Mouse (Mus musculus) liver, adult 2 months (tissue): ENCODE results near the gene Tmpo. TPM values are rescaled to one million over a fixed set of nuclear protein-coding genes. Genes with fewer than 3 reads are reported as not detected.

ENCODE experiments used
- DNase-seq: peaks from one replicate; pipeline ENCODE4 v3.0.0-alpha.2; 2011; ENCODE audit warnings: low read depth, low spot score; ENCODE audit errors: extremely low read depth
- H3K27ac ChIP-seq: fragments of 200-500 bp; replicated peaks from 2 replicates; pipeline ENCODE4 v1.5.1; 2012; ENCODE audit warnings: low read depth, mild to moderate bottlenecking, control low read depth, inconsistent platforms, low read length; ENCODE audit not compliant: insufficient read depth
- H3K27me3 ChIP-seq: fragments of 200-500 bp; 2 replicates; pipeline ENCODE4 v1.6.1; 2012; ENCODE audit warnings: mild to moderate bottlenecking, moderate library complexity, low read length, inconsistent platforms; ENCODE audit not compliant: control insufficient read depth, insufficient read depth
- H3K36me3 ChIP-seq: fragments of 200-500 bp; 2 replicates; pipeline ENCODE4 v1.6.1; 2012; ENCODE audit warnings: low read length, inconsistent platforms; ENCODE audit not compliant: control insufficient read depth, insufficient read depth
- H3K4me1 ChIP-seq: fragments of 200-500 bp; 2 replicates; pipeline ENCODE4 v1.6.1; 2011; ENCODE audit warnings: low read length; ENCODE audit not compliant: control insufficient read depth, insufficient read depth
- H3K4me3 ChIP-seq: fragments of 200-500 bp; 2 replicates; pipeline ENCODE4 v1.5.1; 2011; ENCODE audit warnings: low read depth, mild to moderate bottlenecking, control low read depth, low read length, moderate library complexity; ENCODE audit not compliant: insufficient read depth
- H3K79me2 ChIP-seq: fragments of 200-500 bp; 2 replicates; pipeline ENCODE4 v1.6.1; 2012; ENCODE audit warnings: inconsistent platforms, mild to moderate bottlenecking, low read length, moderate library complexity; ENCODE audit not compliant: control insufficient read depth, insufficient read depth
- H3K9ac ChIP-seq: fragments of 200-500 bp; 2 replicates; pipeline ENCODE4 v1.6.1; 2012; ENCODE audit warnings: low read depth, mild to moderate bottlenecking, control low read depth, inconsistent platforms, low read length
- CTCF ChIP-seq: fragments of 200-500 bp; IDR thresholded peaks from 2 replicates; pipeline ENCODE4 v1.5.1; 2011; ENCODE audit warnings: low read depth, low read length, control low read depth
- POLR2A ChIP-seq: fragments of 200-500 bp; IDR thresholded peaks from 2 replicates; pipeline ENCODE4 v1.6.1; 2011; ENCODE audit warnings: low read length, control low read depth; ENCODE audit not compliant: insufficient read depth; ENCODE audit errors: extremely low read depth
- WGBS: fragments of 180-500 bp; shearing (Covaris S2); methylation state at CpG from one replicate; pipeline ENCODE4 v1.1.7; 2018; 5-methylcytosine and 5-hydroxymethylcytosine counted together
- polyA plus RNA-seq: library from polyadenylated mRNA; depleted of rRNA; stranded (reverse); fragments of >200 nt; gene quantifications from 2 replicates; pipeline ENCODE4 v1.2.3, GENCODE M21; 2012
- total RNA-seq: library from RNA; depleted of rRNA; stranded (reverse); fragments of >200 nt; gene quantifications from 2 replicates; pipeline ENCODE4 v1.2.3, GENCODE M21; 2014

The Tmpo gene
- total and polyA plus RNA-seq, 2 experiments, result 12.1 to 43.3 TPM

- no peak overlapping the region for H3K9ac ChIP-seq
- H3K79me2 ChIP-seq, result peaks cover 12% of the 10 kb centered on the region
- H3K4me1 ChIP-seq, result no peaks in the 10 kb centered on the region; the same call in 1 of the 2 replicates
- H3K27ac ChIP-seq, result no peak overlapping the region
- H3K36me3 ChIP-seq, result peaks cover 56% of the 10 kb centered on the region
- DNase-seq, result no peak
- H3K4me3 ChIP-seq, result no peak overlapping the region
- H3K27me3 ChIP-seq, result no peaks in the 10 kb centered on the region
- 88% methylated on average over 15 of the region's 15 CpGs for WGBS
- no peak for TF ChIP-seq POLR2A
- no peak for TF ChIP-seq CTCF
Measured at GRCm38 (mm10) chr10:91162511-91163163, 18.5 kb downstream of the Tmpo start.

DNA sequence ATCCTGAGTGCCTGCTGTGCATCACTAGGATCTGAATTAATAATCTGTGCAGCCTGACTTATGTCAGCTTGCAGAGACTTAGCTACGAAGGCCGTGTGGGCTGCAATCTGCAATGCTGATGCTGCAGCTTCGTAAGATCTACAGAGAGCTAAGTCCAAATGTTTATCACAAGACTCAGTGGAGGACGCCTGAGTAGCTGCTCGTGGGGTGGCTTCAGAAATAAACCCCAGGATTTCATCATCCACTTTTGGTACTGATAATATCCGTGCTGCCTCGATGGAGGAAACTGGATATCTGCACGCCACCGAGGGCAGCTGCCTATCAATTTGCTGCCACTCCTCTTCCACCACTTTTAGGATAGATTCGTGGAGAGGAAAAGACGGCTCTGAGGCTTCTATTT, 19.0 kb downstream of the Tmpo start:
- Histone ChIP-seq H3K36me3 (peaks cover 57% of the 10 kb centered on the region), H3K9ac (no peak overlapping the region), H3K27ac (no peak overlapping the region), H3K4me3 (no peak overlapping the region), H3K27me3 (no peaks in the 10 kb centered on the region), H3K79me2 (peaks cover 11% of the 10 kb centered on the region), H3K4me1 (no peaks in the 10 kb centered on the region; the same call in 1 of the 2 replicates)
- no peak for DNase-seq
- no peak for TF ChIP-seq POLR2A
- no peak for TF ChIP-seq CTCF
- 74% methylated on average over 11 of the region's 11 CpGs for WGBS

DNA sequence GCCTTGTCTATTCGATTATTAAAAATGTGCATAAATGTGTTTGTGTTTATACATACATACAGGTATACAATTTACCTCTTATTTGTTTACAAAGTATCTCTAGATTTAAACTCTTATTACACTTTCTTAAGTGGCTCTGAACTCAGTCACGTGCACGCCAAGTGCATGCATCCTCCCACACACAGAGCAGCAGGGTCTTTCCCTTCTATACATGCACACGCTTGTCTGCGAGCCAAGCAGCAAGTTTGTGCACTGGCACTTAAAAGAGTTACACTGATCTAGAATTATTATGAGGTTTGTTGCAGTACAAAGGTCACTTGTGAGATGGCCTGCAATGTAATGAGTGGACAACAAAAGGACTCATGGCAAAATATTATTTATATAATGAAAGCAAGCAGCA, 20.1 kb downstream of the Tmpo start:
- no peak for DNase-seq
- no peaks in the 10 kb centered on the region for H3K4me1 ChIP-seq
- 95% methylated on average over 5 of the region's 5 CpGs for WGBS
- H3K79me2 ChIP-seq, result peaks cover 6% of the 10 kb centered on the region
- TF ChIP-seq POLR2A (no peak), CTCF (no peak)
- H3K27ac ChIP-seq, result no peak overlapping the region
- no peak overlapping the region for H3K4me3 ChIP-seq
- H3K9ac ChIP-seq, result no peak overlapping the region
- H3K27me3 ChIP-seq, result no peaks in the 10 kb centered on the region
- H3K36me3 ChIP-seq, result peaks cover 62% of the 10 kb centered on the region

GRCm38 (mm10) chr10:91158442-91158841, 22.7 kb downstream of the Tmpo start:
- WGBS, result 83% methylated on average over 8 of the region's 8 CpGs
- Histone ChIP-seq H3K4me3 (no peak overlapping the region), H3K27me3 (no peaks in the 10 kb centered on the region), H3K79me2 (peaks cover 9% of the 10 kb centered on the region), H3K36me3 (peaks cover 59% of the 10 kb centered on the region), H3K9ac (no peak overlapping the region), H3K4me1 (no peaks in the 10 kb centered on the region), H3K27ac (no peak overlapping the region)
- no peak for TF ChIP-seq CTCF
- no peak for TF ChIP-seq POLR2A
- DNase-seq, result no peak

DNA sequence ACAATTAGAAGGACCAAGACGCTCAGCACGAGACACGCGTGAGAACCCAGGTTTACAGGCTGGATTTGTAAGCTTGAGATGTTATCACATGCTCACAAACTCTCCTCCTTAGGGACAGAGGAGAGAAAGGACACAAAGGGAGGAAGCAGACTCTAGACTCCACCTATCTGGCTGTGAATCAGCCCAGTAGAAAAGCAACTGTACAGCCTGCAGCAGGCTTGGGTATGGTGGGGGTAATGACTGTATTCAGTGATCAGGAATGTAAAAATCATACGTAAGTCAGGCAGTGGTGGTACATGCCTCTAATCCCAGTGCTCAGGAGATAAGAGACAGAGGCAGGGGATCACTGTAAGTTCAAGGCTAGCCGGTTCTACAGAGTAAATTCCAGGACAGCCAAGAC, 24.8 kb downstream of the Tmpo start:
- 85% methylated on average over 6 of the region's 6 CpGs for WGBS

GRCm38 (mm10) chr10:91153894-91154503, 27.1 kb downstream of the Tmpo start:
- H3K27me3 ChIP-seq, result no peaks in the 10 kb centered on the region
- no peak overlapping the region for H3K27ac ChIP-seq
- H3K36me3 ChIP-seq, result peaks cover 58% of the 10 kb centered on the region
- TF ChIP-seq CTCF (no peak), POLR2A (no peak)
- H3K4me3 ChIP-seq, result no peak overlapping the region
- H3K79me2 ChIP-seq, result peaks cover 6% of the 10 kb centered on the region; the same call in 1 of the 2 replicates
- DNase-seq, result no peak
- 93% methylated on average over 10 of the region's 10 CpGs for WGBS
- H3K4me1 ChIP-seq, result no peaks in the 10 kb centered on the region
- no peak overlapping the region for H3K9ac ChIP-seq

More for the DNA sequence above, 24.8 kb downstream of the Tmpo start:
- Histone ChIP-seq H3K27me3 (no peaks in the 10 kb centered on the region), H3K4me1 (no peaks in the 10 kb centered on the region), H3K79me2 (peaks cover 6% of the 10 kb centered on the region; the same call in 1 of the 2 replicates), H3K36me3 (peaks cover 53% of the 10 kb centered on the region), H3K4me3 (no peak overlapping the region), H3K27ac (no peak overlapping the region), H3K9ac (no peak overlapping the region)
- TF ChIP-seq CTCF (no peak), POLR2A (no peak)
- DNase-seq, result no peak
